Mouse (Mus musculus) forebrain, embryonic 16.5 days (tissue): ENCODE data around the gene Rarg. TPM values are rescaled to one million over a fixed set of nuclear protein-coding genes. Genes with fewer than 3 reads are reported as not detected.

Experiments
- ATAC-seq: fragments of 200-750 bp; cut with Nextera tagmentation; 2 replicates; pipeline ENCODE4 v1.8.0; 2017; ENCODE audit warnings: mild to moderate bottlenecking, moderate library complexity
- H3K27ac ChIP-seq: fragments of 300-500 bp; sonication (generic); 2 replicates; pipeline ENCODE4 v1.5.1; 2014; ENCODE audit warnings: low read length, control low read depth
- H3K27me3 ChIP-seq: fragments of 300-500 bp; sonication (generic); replicated peaks from 2 replicates; pipeline ENCODE4 v1.6.1; 2014; ENCODE audit warnings: low read length; ENCODE audit not compliant: control insufficient read depth, insufficient read depth
- H3K36me3 ChIP-seq: fragments of 300-500 bp; sonication (generic); 2 replicates; pipeline ENCODE4 v1.6.1; 2014; ENCODE audit not compliant: control insufficient read depth, insufficient read depth
- H3K4me1 ChIP-seq: fragments of 300-500 bp; sonication (generic); replicated peaks from 2 replicates; pipeline ENCODE4 v1.6.1; 2014; ENCODE audit warnings: low read length; ENCODE audit not compliant: control insufficient read depth, insufficient read depth
- H3K4me2 ChIP-seq: fragments of 300-500 bp; sonication (generic); 2 replicates; pipeline ENCODE4 v1.6.1; 2014; ENCODE audit warnings: mild to moderate bottlenecking, low read length, control low read depth
- H3K4me3 ChIP-seq: fragments of 300-500 bp; sonication (generic); replicated peaks from 2 replicates; pipeline ENCODE4 v1.5.1; 2014; ENCODE audit warnings: mild to moderate bottlenecking, low read length, control low read depth
- H3K9ac ChIP-seq: fragments of 300-500 bp; sonication (generic); replicated peaks from 2 replicates; pipeline ENCODE4 v1.6.1; 2014; ENCODE audit warnings: low read depth, low read length, control low read depth
- H3K9me3 ChIP-seq: fragments of 300-500 bp; sonication (generic); 2 replicates; pipeline ENCODE4 v1.6.1; 2016; ENCODE audit warnings: low read length; ENCODE audit not compliant: control insufficient read depth
- WGBS: fragments of 180-500 bp; shearing (Covaris S2); extraction: QIAGEN DNeasy Blood & Tissue Kit; methylation state at CpG from one replicate; pipeline ENCODE4 v1.1.7; 2014; 5-methylcytosine and 5-hydroxymethylcytosine counted together
- polyA plus RNA-seq: library from polyadenylated mRNA; unstranded; fragments of >200 nt; fragmentation: Nextera tagmentation; extraction: Ambion mirVana; gene quantifications from 2 replicates; pipeline ENCODE4 v1.2.1, GENCODE M21; 2015

The Rarg gene
- 6.4 and 8.0 TPM in 2 replicates for polyA plus RNA-seq

DNA sequence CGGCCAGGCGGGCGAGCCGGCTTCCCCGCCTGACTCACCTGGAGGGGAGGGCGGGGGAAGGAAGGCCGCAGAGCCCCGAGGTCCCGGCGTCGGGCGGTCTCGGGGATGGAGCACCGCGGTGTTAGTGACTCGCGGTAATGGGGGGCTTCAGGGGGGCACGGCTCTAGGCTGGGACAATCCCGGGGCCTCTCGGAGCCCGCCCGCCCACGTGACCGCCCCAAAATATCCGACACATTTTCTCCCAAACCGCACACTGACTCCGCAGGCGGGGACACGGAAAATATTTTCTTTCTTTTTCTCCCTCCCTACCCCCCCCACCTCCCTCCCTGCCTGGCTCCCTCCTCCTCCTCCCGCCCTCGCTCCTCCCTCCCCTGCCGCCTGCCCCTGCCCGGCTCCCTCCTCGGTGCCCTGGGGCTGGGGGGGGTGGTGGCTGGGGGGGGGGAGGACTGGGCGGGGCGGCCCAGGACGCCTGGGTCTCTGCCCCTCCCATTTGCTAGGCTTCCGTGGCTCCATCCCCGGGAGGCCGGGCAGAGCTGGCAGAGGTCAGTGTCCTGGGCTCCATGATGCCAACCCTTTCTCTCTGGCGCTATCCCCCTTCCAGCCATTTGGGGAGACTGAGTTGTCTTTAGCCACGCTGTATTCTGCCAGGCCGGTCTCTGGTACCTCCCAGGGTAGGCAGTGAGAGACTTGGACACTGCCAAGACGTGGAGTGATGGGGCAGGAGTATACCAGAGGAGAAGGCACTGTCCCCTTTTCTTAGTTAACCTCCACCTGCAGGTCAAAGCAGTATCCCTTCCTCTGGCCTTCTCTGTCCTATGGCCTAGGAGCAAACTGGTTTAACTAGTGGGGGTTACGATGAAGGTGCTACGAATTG, at the start of gene Rarg:
TSS of gene Rarg (minus strand) at position 316 of the 874 bp plus-strand sequence.
- H3K27me3 ChIP-seq: no peaks in the 10 kb centered on the region; the same call in 1 of the 2 replicates
- ATAC-seq: peak; percentile 56; the same call in 1 of the 2 replicates
- H3K4me1 ChIP-seq: peaks cover 16% of the 10 kb centered on the region
- peak within 1 kb of the TSS; percentile 71 for H3K9ac ChIP-seq
- H3K4me3 ChIP-seq: peak within 1 kb of the TSS; percentile 57
- H3K27ac ChIP-seq: no peak within 1 kb of the TSS
- WGBS: 1% methylated on average over 25 of the region's 46 CpGs
- peak within 1 kb of the TSS; percentile 83 for H3K4me2 ChIP-seq
- H3K9me3 ChIP-seq: no peaks in the 10 kb centered on the region
- H3K36me3 ChIP-seq: no peaks in the 10 kb centered on the region

DNA sequence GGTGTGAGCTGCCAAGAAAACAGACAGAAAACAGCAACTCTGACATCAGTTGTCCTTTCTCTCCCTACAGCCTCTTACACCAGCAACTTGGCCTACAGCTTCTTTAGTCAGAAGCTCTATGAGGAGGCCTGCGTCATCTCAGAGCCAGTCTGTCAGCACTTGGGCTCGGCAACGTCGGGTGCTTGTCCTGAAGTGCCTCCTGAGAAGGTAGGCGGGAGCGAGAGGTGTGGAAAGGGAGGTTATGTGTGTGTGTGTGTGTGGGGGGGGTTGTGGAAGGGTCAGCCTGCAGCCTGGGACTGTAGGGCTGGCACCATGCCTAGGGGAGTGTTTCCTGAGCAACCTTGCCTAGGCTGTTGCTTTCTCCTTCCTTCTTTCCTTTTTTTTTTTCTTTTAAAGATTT, 45.2 kb upstream of the Rarg start:
- no peak for ATAC-seq
- Histone ChIP-seq H3K9ac (no peak overlapping the region), H3K9me3 (no peaks in the 10 kb centered on the region), H3K4me1 (no peaks in the 10 kb centered on the region), H3K4me3 (no peak overlapping the region), H3K27me3 (no peaks in the 10 kb centered on the region), H3K4me2 (no peak overlapping the region), H3K36me3 (no peaks in the 10 kb centered on the region), H3K27ac (no peak overlapping the region)
- WGBS: 97% methylated on average over 6 of the region's 6 CpGs

DNA sequence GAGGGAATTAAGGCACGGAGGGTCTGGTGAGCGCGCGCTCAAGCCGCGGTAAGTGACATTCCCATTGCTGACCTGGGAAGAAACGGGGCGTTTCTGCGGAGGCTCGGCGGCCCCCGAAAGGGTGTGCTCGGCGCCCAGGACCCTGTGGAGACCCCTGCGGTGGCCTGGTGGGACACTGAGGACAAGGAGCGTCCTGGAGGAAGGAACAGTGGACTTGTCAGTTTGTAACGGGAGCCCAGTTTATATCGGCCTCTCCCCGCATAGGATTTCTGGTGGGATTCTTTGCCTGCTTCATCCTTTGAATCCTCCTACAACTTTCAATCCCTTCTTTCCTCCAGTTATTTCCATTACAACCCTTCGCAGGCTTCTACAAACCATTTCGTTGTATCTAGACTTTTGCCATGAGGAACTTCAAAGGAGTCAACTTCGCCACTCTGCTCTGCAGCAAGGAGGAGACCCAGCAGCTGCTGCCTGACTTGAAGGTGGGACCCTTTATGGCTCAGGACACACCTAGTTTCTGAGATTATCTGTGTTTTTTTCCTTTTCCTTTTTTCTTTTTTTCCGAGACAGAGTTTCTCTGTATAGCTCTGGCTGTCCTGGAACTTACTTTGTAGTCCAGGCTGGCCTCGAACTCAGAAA, 39.2 kb upstream of the Rarg start:
- 4% methylated on average over 24 of the region's 24 CpGs for WGBS
- Histone ChIP-seq H3K4me3 (peak overlapping the region; percentile 50), H3K27me3 (no peaks in the 10 kb centered on the region), H3K9me3 (no peaks in the 10 kb centered on the region), H3K4me1 (peaks cover 10% of the 10 kb centered on the region), H3K36me3 (no peaks in the 10 kb centered on the region), H3K4me2 (peak overlapping the region; percentile 66), H3K27ac (no peak overlapping the region), H3K9ac (peak overlapping the region; percentile 28; the same call in 1 of the 2 replicates)
- ATAC-seq: peak; percentile 43

DNA sequence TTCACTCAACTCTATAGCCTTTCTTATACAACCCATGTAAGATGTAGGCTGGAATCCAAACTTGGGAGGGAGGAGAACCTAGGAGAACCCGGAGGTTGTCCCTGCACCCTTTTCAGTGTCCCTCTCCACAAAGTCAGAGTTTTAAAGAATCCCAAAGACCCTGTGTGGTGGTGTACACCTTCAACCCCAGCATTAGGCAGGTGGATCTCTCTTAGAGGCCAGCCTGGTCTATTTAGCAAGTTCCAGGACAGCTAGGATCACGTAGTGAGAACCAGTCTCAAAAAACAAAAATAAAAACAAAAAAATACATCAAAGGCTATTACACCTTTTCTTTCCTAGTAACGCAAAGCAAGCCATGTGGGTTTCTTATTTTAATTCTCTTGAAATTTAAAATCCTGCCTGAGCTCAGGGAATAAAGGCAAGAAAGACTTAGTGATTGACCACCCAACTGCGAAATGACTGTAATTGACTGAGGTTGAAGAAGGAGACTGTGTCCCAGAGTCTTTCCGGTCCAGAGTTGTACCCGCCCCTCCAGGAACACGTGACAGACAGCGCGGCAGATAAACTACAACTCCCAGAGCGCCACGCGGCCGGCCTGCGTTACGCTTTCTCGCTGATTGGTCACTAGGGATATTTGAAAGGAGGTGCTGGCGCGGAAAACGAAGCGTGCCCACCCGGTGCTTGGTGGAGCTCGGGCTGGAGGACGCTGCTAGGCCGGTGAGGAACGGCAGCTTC, 38.5 kb upstream of the Rarg start, which contains the start of gene Espl1:
TSS of gene Espl1 (plus strand) at position 634 of the 735 bp plus-strand sequence.
- Histone ChIP-seq H3K27me3 (no peaks in the 10 kb centered on the region), H3K36me3 (no peaks in the 10 kb centered on the region), H3K4me2 (peak within 1 kb of the TSS; percentile 66), H3K9me3 (no peaks in the 10 kb centered on the region), H3K4me3 (peak within 1 kb of the TSS; percentile 50), H3K27ac (peak within 1 kb of the TSS; percentile 27; the same call in 1 of the 2 replicates), H3K9ac (peak within 1 kb of the TSS; percentile 47), H3K4me1 (peaks cover 10% of the 10 kb centered on the region)
- peak; percentile 100 for ATAC-seq
- WGBS: 6% methylated on average over 25 of the region's 25 CpGs

DNA sequence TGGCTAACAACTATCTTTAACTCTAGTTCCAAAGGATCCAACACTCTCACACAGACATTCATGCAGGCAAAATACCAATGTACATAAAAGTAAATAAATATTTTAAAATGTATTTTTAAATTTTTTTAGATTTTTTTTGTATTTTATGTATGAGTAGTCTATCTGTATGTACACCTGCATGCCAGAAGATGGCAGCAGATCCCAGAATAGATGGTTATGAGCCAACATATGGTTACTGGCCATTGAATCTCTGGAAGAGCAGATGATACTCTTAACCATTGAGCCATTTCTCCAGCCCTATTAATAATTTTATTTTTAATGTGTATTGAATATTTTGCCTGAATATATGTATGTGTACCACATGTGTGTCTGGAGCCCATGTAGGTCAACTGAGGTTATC, 30.1 kb upstream of the Rarg start:
- no peak for ATAC-seq
- no peaks in the 10 kb centered on the region for H3K27me3 ChIP-seq
- H3K9ac ChIP-seq: no peak overlapping the region

DNA sequence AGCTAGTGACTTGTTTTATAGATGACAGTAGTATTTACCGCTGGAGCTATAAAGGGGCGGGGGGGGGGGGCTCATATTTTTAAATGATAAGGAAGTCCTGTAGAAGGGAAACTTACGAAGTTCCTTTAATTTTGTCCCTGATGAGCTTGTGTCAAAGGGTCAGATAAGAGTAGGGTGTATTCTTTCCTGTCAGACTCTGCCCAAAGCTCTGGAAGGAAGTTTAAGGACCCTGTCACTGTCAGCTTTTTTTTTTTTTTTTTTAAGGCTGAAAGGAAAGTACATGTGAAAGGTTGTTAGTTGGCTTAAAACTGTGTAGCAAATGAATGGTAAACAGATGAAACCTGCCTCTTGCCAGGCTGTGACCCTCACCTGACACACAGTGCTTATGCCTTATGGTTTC, 26.3 kb upstream of the Rarg start:
- ATAC-seq: no peak
- no peaks in the 10 kb centered on the region for H3K27me3 ChIP-seq
- H3K9ac ChIP-seq: no peak overlapping the region
- no peak overlapping the region for H3K4me2 ChIP-seq
- 82% methylated on average over 3 of the region's 3 CpGs for WGBS
- no peak overlapping the region for H3K27ac ChIP-seq
- no peak overlapping the region for H3K4me3 ChIP-seq
- no peaks in the 10 kb centered on the region for H3K9me3 ChIP-seq
- H3K36me3 ChIP-seq: peaks cover 8% of the 10 kb centered on the region
- H3K4me1 ChIP-seq: peaks cover 13% of the 10 kb centered on the region

More for the DNA sequence above, 30.1 kb upstream of the Rarg start:
- Histone ChIP-seq H3K4me1 (no peaks in the 10 kb centered on the region), H3K4me3 (no peak overlapping the region), H3K9me3 (no peaks in the 10 kb centered on the region), H3K27ac (no peak overlapping the region), H3K4me2 (no peak overlapping the region), H3K36me3 (no peaks in the 10 kb centered on the region)

DNA sequence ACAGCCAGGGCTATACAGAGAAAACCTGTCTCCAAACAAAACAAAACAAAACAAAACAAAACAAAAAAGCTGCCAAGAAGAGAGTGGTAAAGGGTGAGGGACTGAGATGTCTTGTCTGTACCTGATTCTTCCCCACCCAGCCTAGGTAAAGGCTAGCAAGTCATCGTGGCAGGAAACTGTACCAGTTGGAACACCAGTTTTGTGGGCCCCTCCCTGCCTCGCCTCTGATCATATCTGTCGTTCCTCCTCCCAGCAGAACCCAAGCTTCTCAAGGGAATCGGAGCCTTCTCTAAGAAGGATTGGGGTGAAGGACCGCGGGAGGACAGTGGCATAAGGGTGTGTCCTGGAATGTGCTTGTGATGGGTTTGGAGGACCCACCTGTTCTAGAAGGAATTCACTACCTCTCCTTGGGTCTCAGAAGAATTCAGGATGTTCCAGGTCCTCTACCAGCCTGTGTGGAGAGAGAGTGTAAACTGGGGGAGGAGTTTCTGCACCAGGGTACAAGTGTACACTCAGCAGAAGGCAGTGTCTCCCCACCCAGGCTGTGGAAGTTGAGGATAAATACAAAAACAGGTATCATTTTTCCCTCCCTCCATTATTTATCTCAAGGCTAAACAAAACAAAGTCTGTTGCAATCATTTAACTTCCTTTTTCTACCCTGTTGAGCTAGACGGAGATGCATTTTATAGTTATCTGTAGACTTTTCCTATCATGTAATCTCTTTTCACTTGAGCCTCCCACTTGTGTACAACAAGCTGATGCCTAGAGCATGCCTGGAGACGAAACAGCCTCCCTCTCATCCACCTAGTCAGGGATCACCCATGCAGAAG, 25.4 kb upstream of the Rarg start:
- 90% methylated on average over 8 of the region's 8 CpGs for WGBS
- Histone ChIP-seq H3K9ac (no peak overlapping the region), H3K9me3 (no peaks in the 10 kb centered on the region)

DNA sequence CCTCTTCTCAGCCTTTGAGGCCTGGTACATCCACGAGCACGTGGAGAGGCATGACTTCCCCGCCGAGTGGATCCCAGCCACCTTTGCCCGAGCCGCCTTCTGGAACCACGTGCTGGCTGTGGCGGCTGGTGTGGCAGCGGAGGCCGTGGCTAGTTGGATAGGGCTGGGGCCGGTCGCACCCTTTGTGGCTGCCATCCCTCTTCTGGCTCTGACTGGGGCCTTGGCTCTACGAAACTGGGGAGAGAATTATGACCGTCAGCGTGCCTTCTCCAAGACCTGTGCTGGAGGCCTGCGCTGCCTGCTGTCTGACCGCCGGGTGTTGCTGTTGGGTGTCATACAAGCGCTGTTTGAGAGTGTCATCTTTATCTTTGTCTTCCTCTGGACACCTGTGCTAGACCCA, 23.3 kb upstream of the Rarg start:
- Histone ChIP-seq H3K9ac (no peak overlapping the region), H3K4me2 (no peak overlapping the region), H3K27ac (no peak overlapping the region), H3K9me3 (no peaks in the 10 kb centered on the region), H3K4me1 (peaks cover 15% of the 10 kb centered on the region), H3K27me3 (no peaks in the 10 kb centered on the region), H3K36me3 (peaks cover 8% of the 10 kb centered on the region), H3K4me3 (no peak overlapping the region)
- no peak for ATAC-seq
- 95% methylated on average over 19 of the region's 19 CpGs for WGBS

More for the DNA sequence above, 25.4 kb upstream of the Rarg start:
- H3K27me3 ChIP-seq: no peaks in the 10 kb centered on the region
- peaks cover 8% of the 10 kb centered on the region for H3K36me3 ChIP-seq
- no peak overlapping the region for H3K4me2 ChIP-seq
- H3K27ac ChIP-seq: no peak overlapping the region
- ATAC-seq: no peak
- peaks cover 15% of the 10 kb centered on the region for H3K4me1 ChIP-seq
- no peak overlapping the region for H3K4me3 ChIP-seq
